Comparison of ENCODE assay signal across 7 mouse cellular contexts in the genomic region with DNA sequence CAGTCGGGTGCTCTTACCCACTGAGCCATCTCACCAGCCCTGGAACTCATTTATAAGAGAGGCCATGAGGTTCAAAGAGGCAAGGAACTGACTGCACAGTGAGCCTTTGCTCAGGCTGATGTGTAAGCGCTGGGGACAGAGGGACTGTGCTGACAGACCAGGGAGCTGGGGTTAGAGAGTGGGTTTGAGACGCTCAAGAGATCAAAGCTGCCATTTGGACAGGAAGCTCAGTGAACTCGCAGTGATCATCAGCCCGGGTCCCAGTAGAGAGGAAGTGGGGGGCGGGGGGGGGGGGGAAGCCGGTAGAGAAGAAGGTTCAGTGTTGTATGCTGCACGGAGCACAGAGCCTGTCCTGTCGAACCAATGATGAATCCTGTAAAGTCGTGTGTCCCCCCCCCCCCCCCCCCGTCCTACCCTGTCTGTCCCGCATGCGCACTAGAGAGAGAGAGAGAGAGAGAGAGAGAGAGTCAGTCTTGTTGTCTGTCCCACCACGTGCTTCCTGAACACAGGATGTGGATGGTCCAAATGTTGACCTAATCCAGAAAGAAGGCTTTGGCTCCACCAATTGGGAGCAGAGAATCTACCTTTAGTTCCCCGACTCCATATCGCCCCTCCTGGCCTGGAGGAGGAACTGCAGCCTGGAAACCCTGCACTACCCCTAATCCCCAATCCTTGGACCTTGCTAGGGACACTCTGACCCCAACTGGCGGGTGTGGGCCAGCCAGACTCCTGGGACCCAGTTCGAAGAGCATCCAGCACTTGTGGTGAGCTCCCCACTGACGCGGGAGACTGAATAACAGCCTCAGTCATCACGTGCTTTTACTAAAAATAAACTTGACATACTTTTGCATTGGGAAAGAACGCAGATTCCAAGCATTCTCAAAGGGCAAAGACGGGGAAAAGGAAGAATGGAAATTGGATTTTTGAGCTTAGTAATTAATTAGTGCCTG. TPM values are rescaled to one million over a fixed set of nuclear protein-coding genes. Genes with fewer than 3 reads are reported as not detected.
DNase-seq lines count a peak whose midpoint lies in the region; ATAC-seq and TF ChIP-seq lines count a peak whose summit lies in the region.

No protein-coding gene starts in this region.

- DNase-seq in MEL (ENCODE audit: low read depth, low spot score) = no peak
- DNase-seq in stomach, postnatal 0 days (ENCODE audit: low spot score) = no peak
- DNase-seq in embryo, embryonic 9.5 days (ENCODE audit: extremely low spot score) = no peak
- DNase-seq in layer of hippocampus, postnatal 25 days (ENCODE audit: extremely low spot score in 1 of 2, low spot score in 1 of 2) = no peak

- no peak for TF ChIP-seq EP300 in MEL (IDR thresholded peaks at IDR 0.05; ENCODE audit: low read depth in 1 of 2, low read length in 2 of 2)
- no peak for TF ChIP-seq EP300 in stomach, postnatal 0 days (optimal IDR thresholded peaks at IDR 0.05)

- H3K79me2 ChIP-seq in MEL (ENCODE audit: control insufficient read depth, insufficient read depth, low read length, poor library complexity) = no peaks in the 10 kb centered on the region

- TF ChIP-seq RAD21 in MEL (IDR thresholded peaks at IDR 0.05; ENCODE audit: low read depth, low read length) = no peak

- H3K9me3 ChIP-seq in MEL (replicated peaks; ENCODE audit: insufficient read depth, low read length) = no peaks in the 10 kb centered on the region
- no peaks in the 10 kb centered on the region for H3K9me3 ChIP-seq in heart, embryonic 12.5 days (replicated peaks)
- H3K9me3 ChIP-seq in liver, embryonic 15.5 days (replicated peaks) = no peaks in the 10 kb centered on the region
- H3K9me3 ChIP-seq in stomach, postnatal 0 days (ENCODE audit: control insufficient read depth, low read length) = no peaks in the 10 kb centered on the region

- ATAC-seq in CD4-positive, CD25-positive, alpha-beta regulatory T cell, adult 4 months = peak; percentile 85
- no peak for ATAC-seq in heart, embryonic 12.5 days (ENCODE audit: insufficient number of reproducible peaks, low FRiP score)
- ATAC-seq in liver, embryonic 15.5 days (ENCODE audit: insufficient read depth) = no peak
- peak; percentile 45; the same call in 1 of the 2 replicates for ATAC-seq in stomach, postnatal 0 days (ENCODE audit: low FRiP score, low TSS enrichment)

- no peaks in the 10 kb centered on the region for H3K36me3 ChIP-seq in MEL (ENCODE audit: control insufficient read depth in 1 of 2, insufficient read depth in 2 of 2, low read length in 2 of 2)
- no peaks in the 10 kb centered on the region for H3K36me3 ChIP-seq in heart, embryonic 12.5 days
- H3K36me3 ChIP-seq in liver, embryonic 15.5 days (replicated peaks) = no peaks in the 10 kb centered on the region
- H3K36me3 ChIP-seq in stomach, postnatal 0 days (ENCODE audit: control insufficient read depth, insufficient read depth, low read length) = no peaks in the 10 kb centered on the region

- TF ChIP-seq CTCF in MEL (IDR thresholded peaks at IDR 0.05 in 2 of 3, conservative IDR thresholded peaks at IDR 0.05 in 1 of 3; ENCODE audit: control insufficient read depth in 1 of 3, insufficient read depth in 1 of 3, low read depth in 2 of 3, low read length in 3 of 3, poor library complexity in 1 of 3, severe bottlenecking in 1 of 3) = peak; percentile 48 to 73 (median 48)
- peak; percentile 75 for TF ChIP-seq CTCF in stomach, postnatal 0 days (IDR thresholded peaks at IDR 0.05; ENCODE audit: low read depth)

- WGBS in heart, embryonic 12.5 days = 58% methylated on average over 19 of the region's 23 CpGs
- WGBS in liver, embryonic 15.5 days (ENCODE audit: insufficient replicate concordance) = 44% methylated on average over 20 of the region's 23 CpGs
- WGBS in stomach, postnatal 0 days = 55% methylated on average over 18 of the region's 23 CpGs

- TF ChIP-seq POLR2A in MEL (IDR thresholded peaks at IDR 0.05; ENCODE audit: control insufficient read depth in 1 of 2, insufficient read depth in 1 of 2, low read depth in 1 of 2, low read length in 2 of 2, poor library complexity in 1 of 2) = no peak

- 0 out of 2 replicates have a peak overlapping the region, but pooled peaks have one; percentile 11 for H3K4me2 ChIP-seq in heart, embryonic 12.5 days
- no peak overlapping the region for H3K4me2 ChIP-seq in liver, embryonic 15.5 days
- no peak overlapping the region for H3K4me2 ChIP-seq in stomach, postnatal 0 days (replicated peaks; ENCODE audit: low read depth)

- H3K27me3 ChIP-seq in MEL (ENCODE audit: control insufficient read depth in 1 of 2, insufficient read depth in 2 of 2, low read length in 2 of 2) = no peaks in the 10 kb centered on the region; a peak in 2 of 4 replicates
- no peaks in the 10 kb centered on the region for H3K27me3 ChIP-seq in heart, embryonic 12.5 days (replicated peaks)
- H3K27me3 ChIP-seq in liver, embryonic 15.5 days = no peaks in the 10 kb centered on the region
- H3K27me3 ChIP-seq in stomach, postnatal 0 days (ENCODE audit: control insufficient read depth, insufficient read depth, low read length) = no peaks in the 10 kb centered on the region

- H3K9ac ChIP-seq in MEL (ENCODE audit: control insufficient read depth, low read depth, low read length, poor library complexity, severe bottlenecking) = no peak overlapping the region
- no peak overlapping the region for H3K9ac ChIP-seq in heart, embryonic 12.5 days
- no peak overlapping the region for H3K9ac ChIP-seq in liver, embryonic 15.5 days
- H3K9ac ChIP-seq in stomach, postnatal 0 days (ENCODE audit: low read length) = no peak overlapping the region

- H3K4me3 ChIP-seq in MEL (ENCODE audit: control insufficient read depth in 1 of 2, insufficient read depth in 1 of 2, low read depth in 2 of 2, low read length in 2 of 2) = no peak overlapping the region
- H3K4me3 ChIP-seq in heart, embryonic 12.5 days = no peak overlapping the region
- H3K4me3 ChIP-seq in liver, embryonic 15.5 days (replicated peaks) = no peak overlapping the region
- no peak overlapping the region for H3K4me3 ChIP-seq in stomach, postnatal 0 days (ENCODE audit: low read depth, low read length)

- H3K27ac ChIP-seq in MEL (ENCODE audit: control insufficient read depth, low read depth, low read length) = no peak overlapping the region
- H3K27ac ChIP-seq in heart, embryonic 12.5 days (ENCODE audit: poor library complexity, severe bottlenecking) = no peak overlapping the region
- H3K27ac ChIP-seq in liver, embryonic 15.5 days (replicated peaks) = 0 out of 2 replicates have a peak overlapping the region, but pooled peaks have one; percentile 29
- no peak overlapping the region; the same call in 1 of the 2 replicates for H3K27ac ChIP-seq in stomach, postnatal 0 days (replicated peaks)

- peaks cover 0 to 7% of the 10 kb centered on the region in 2 experiments; a peak in 1 of 4 replicates for H3K4me1 ChIP-seq in MEL (ENCODE audit: control insufficient read depth in 1 of 2, insufficient read depth in 2 of 2, low read length in 2 of 2)
- peaks cover 5% of the 10 kb centered on the region for H3K4me1 ChIP-seq in heart, embryonic 12.5 days (replicated peaks)
- peaks cover 28% of the 10 kb centered on the region for H3K4me1 ChIP-seq in liver, embryonic 15.5 days (replicated peaks)
- H3K4me1 ChIP-seq in stomach, postnatal 0 days (replicated peaks; ENCODE audit: control insufficient read depth, insufficient read depth) = 0 out of 2 replicates have a peak, but pooled peaks cover 2% of the 10 kb centered on the region

TF ChIP-seq in MEL, 35 proteins besides CTCF, POLR2A, EP300 and RAD21:
- TF ChIP-seq MXI1 (IDR thresholded peaks at IDR 0.05; ENCODE audit: low read depth, low read length) (no peak), POLR2AphosphoS2 (IDR thresholded peaks at IDR 0.05; ENCODE audit: low read length) (no peak), CHD1 (IDR thresholded peaks at IDR 0.05; ENCODE audit: low read depth, low read length) (no peak), MYC (IDR thresholded peaks at IDR 0.05; ENCODE audit: low read depth, low read length) (no peak)
TF ChIP-seq in MEL: peak in this region for 0.

RNA-seq across cellular contexts. Expression of a gene that starts 23.5 kb away (rescaled TPM):
- 10 to 100 TPM; 12.2 to 16.0 TPM for polyA plus RNA-seq in CD4-positive, CD25-positive, alpha-beta regulatory T cell, adult 4 months (2017; shearing (Covaris generic))
- 18.2 and 21.7 TPM in 2 replicates for total RNA-seq in MEL (2012; rRNA removed)
- polyA plus RNA-seq in MEL (2012; ENCODE audit: insufficient read depth in 1 of 2, insufficient read length in 2 of 2, low read depth in 1 of 2, low replicate concordance in 2 of 2, missing spikeins in 1 of 2) = 10 to 100 TPM in 1 of 2 experiments, not detected in 1; 46.5 TPM
- 46.6 and 48.3 TPM in 2 replicates for polyA plus RNA-seq in heart, embryonic 12.5 days (2016; fragmentation: Nextera tagmentation; extraction: Ambion mirVana)
- 17.4 and 18.2 TPM in 2 replicates for polyA plus RNA-seq in liver, embryonic 15.5 days (2015; fragmentation: Nextera tagmentation; extraction: Ambion mirVana)
- polyA plus RNA-seq in stomach, postnatal 0 days (2015; fragmentation: Nextera tagmentation; extraction: Ambion mirVana) = 74.6 and 85.7 TPM in 2 replicates
- total RNA-seq in layer of hippocampus, postnatal 25 days (2021) = 10 to 100 TPM; 57.3 to 60.3 TPM

RNA-seq across cellular contexts. Expression of a gene that starts 24.4 kb away (rescaled TPM):
- polyA plus RNA-seq in CD4-positive, CD25-positive, alpha-beta regulatory T cell, adult 4 months (2017; shearing (Covaris generic)) = 1 to 10 TPM in 1 of 2 experiments, under 1 TPM in 1; 0.70 to 2.7 TPM
- total RNA-seq in MEL (2012; rRNA removed) = 9.9 and 20.8 TPM in 2 replicates
- 10 to 100 TPM in 1 of 2 experiments, not detected in 1; 10.7 TPM for polyA plus RNA-seq in MEL (2012; ENCODE audit: insufficient read depth in 1 of 2, insufficient read length in 2 of 2, low read depth in 1 of 2, low replicate concordance in 2 of 2, missing spikeins in 1 of 2)
- 14.2 and 16.8 TPM in 2 replicates for polyA plus RNA-seq in heart, embryonic 12.5 days (2016; fragmentation: Nextera tagmentation; extraction: Ambion mirVana)
- 13.0 and 14.0 TPM in 2 replicates for polyA plus RNA-seq in liver, embryonic 15.5 days (2015; fragmentation: Nextera tagmentation; extraction: Ambion mirVana)
- 55.0 and 60.2 TPM in 2 replicates for polyA plus RNA-seq in stomach, postnatal 0 days (2015; fragmentation: Nextera tagmentation; extraction: Ambion mirVana)
- total RNA-seq in layer of hippocampus, postnatal 25 days (2021) = 10 to 100 TPM; 32.4 to 32.8 TPM

RNA-seq across cellular contexts. Expression of a gene that starts 51.9 kb away (rescaled TPM):
- polyA plus RNA-seq in CD4-positive, CD25-positive, alpha-beta regulatory T cell, adult 4 months (2017; shearing (Covaris generic)) = not detected
- 5.2 and 8.1 TPM in 2 replicates for total RNA-seq in MEL (2012; rRNA removed)
- 1 to 10 TPM in 1 of 2 experiments, not detected in 1; 5.9 TPM for polyA plus RNA-seq in MEL (2012; ENCODE audit: insufficient read depth in 1 of 2, insufficient read length in 2 of 2, low read depth in 1 of 2, low replicate concordance in 2 of 2, missing spikeins in 1 of 2)
- 10.4 and 11.5 TPM in 2 replicates for polyA plus RNA-seq in heart, embryonic 12.5 days (2016; fragmentation: Nextera tagmentation; extraction: Ambion mirVana)
- polyA plus RNA-seq in liver, embryonic 15.5 days (2015; fragmentation: Nextera tagmentation; extraction: Ambion mirVana) = 0.63 TPM in 1 of 2 replicates, not detected in the other
- polyA plus RNA-seq in stomach, postnatal 0 days (2015; fragmentation: Nextera tagmentation; extraction: Ambion mirVana) = 13.4 and 14.1 TPM in 2 replicates
- 10 to 100 TPM; 51.0 to 51.3 TPM for total RNA-seq in layer of hippocampus, postnatal 25 days (2021)

Comparison
In these comparisons a context has a peak if more than half of its experiments do, and no peak if none do; other contexts are left out.
1. ATAC-seq: peak in CD4-positive, CD25-positive, alpha-beta regulatory T cell, adult 4 months (single experiment) and stomach, postnatal 0 days (single experiment); none in heart, embryonic 12.5 days (single experiment) and liver, embryonic 15.5 days (single experiment).